Mouse (Mus musculus): ENCODE measurements around the gene Cd59b. TPM values are rescaled to one million over a fixed set of nuclear protein-coding genes. Genes with fewer than 3 reads are reported as not detected.

Cd59b gene
- polyA plus RNA-seq, 1 experiment from 2014 or later, result 2.9 TPM

Other genes starting within 250 kb of the Cd59b start
- 41.0 and 41.9 TPM in 2 replicates for gene Lmo2, start 111.9 kb upstream of the Cd59b start, polyA plus RNA-seq (2014; fragmentation: Nextera tagmentation; extraction: Ambion mirVana)
- gene Fbxo3, start 42.1 kb upstream of the Cd59b start, polyA plus RNA-seq (2014; fragmentation: Nextera tagmentation; extraction: Ambion mirVana), result 55.4 and 61.4 TPM in 2 replicates
- gene 4931422A03Rik, start 41.5 kb upstream of the Cd59b start, polyA plus RNA-seq (2014; fragmentation: Nextera tagmentation; extraction: Ambion mirVana), result 1.6 and 2.1 TPM in 2 replicates
- gene Gm10912, start 4.0 kb upstream of the Cd59b start, polyA plus RNA-seq (2014; fragmentation: Nextera tagmentation; extraction: Ambion mirVana), result not detected in 2 replicates
- gene Gm10799, start 1.3 kb upstream of the Cd59b start, polyA plus RNA-seq (2014; fragmentation: Nextera tagmentation; extraction: Ambion mirVana), result not detected in 2 replicates
- 21.1 and 24.6 TPM in 2 replicates for gene Cd59a, start 26.0 kb downstream of the Cd59b start, polyA plus RNA-seq (2014; fragmentation: Nextera tagmentation; extraction: Ambion mirVana)
- gene A930018P22Rik, start 52.9 kb downstream of the Cd59b start, polyA plus RNA-seq (2014; fragmentation: Nextera tagmentation; extraction: Ambion mirVana), result not detected in 2 replicates